In genomic region chr7:115216838-115217237, GRCm38 (mm10) we compare ENCODE assay signal across 9 mouse cellular contexts.
DNase-seq lines count a peak whose midpoint lies in the region; ATAC-seq and TF ChIP-seq lines count a peak whose summit lies in the region.
"Had no signal": no experiment of that assay in that cellular context is flagged by ENCODE, and none has a peak within 500 bp of the region (broad histone marks: within the 10 kb centered on the region; RNA-seq: fewer than 3 reads in every experiment).

No protein-coding gene starts in this region.

- peak; percentile 82 for DNase-seq in CH12.LX (ENCODE audit: extremely low read depth)
- DNase-seq in c-Kit-positive CD71-positive TER-119-negative erythroid progenitor cells, embryonic 14.5 days (ENCODE audit: low read depth): peak; percentile 53
- DNase-seq in heart, postnatal 0 days (ENCODE audit: low spot score): peak; percentile 91
- peak; percentile 86 to 88 for DNase-seq in kidney, postnatal 36 days
- peak; percentile 36 to 52 (median 50) for DNase-seq in liver, embryonic 14.5 days (ENCODE audit: low read depth in 3 of 3, low spot score in 3 of 3)
- DNase-seq in stomach, postnatal 0 days (ENCODE audit: low spot score): peak; percentile 85

- peaks cover 3 to 24% of the 10 kb centered on the region in 2 experiments for H3K4me1 ChIP-seq in CH12.LX (ENCODE audit: control insufficient read depth in 1 of 2, insufficient read depth in 2 of 2)
- peaks cover 29% of the 10 kb centered on the region for H3K4me1 ChIP-seq in forebrain, embryonic 12.5 days
- H3K4me1 ChIP-seq in heart, postnatal 0 days (ENCODE audit: control insufficient read depth, insufficient read depth): no peaks in the 10 kb centered on the region; the same call in 1 of the 2 replicates
- H3K4me1 ChIP-seq in liver, embryonic 14.5 days (replicated peaks; ENCODE audit: control insufficient read depth in 2 of 2, insufficient read depth in 2 of 2, low read length in 1 of 2): peaks cover 0 to 2% of the 10 kb centered on the region in 2 experiments; a peak in 2 of 4 replicates
- H3K4me1 ChIP-seq in neural tube, embryonic 12.5 days: peaks cover 16% of the 10 kb centered on the region
- 0 out of 2 replicates have a peak, but pooled peaks cover 2% of the 10 kb centered on the region for H3K4me1 ChIP-seq in stomach, postnatal 0 days (replicated peaks; ENCODE audit: control insufficient read depth, insufficient read depth)

- dilution Hi-C loops in CH12.LX (cut with MboI; ENCODE audit: extremely low pct_ligation_motif_present, extremely low pct_unique_long_range_greater_than_20kb, low sequenced_read_pairs): no loop called here

- no peak overlapping the region for H3K9ac ChIP-seq in CH12.LX (ENCODE audit: insufficient read depth, low read depth)
- H3K9ac ChIP-seq in forebrain, embryonic 12.5 days: peak overlapping the region; percentile 25; the same call in 1 of the 2 replicates
- H3K9ac ChIP-seq in heart, postnatal 0 days (replicated peaks; ENCODE audit: low read depth, low read length): 0 out of 2 replicates have a peak overlapping the region, but pooled peaks have one; percentile 2
- H3K9ac ChIP-seq in liver, embryonic 14.5 days (replicated peaks): no peak overlapping the region
- H3K9ac ChIP-seq in neural tube, embryonic 12.5 days: peak overlapping the region; percentile 22; the same call in 1 of the 2 replicates
- no peak overlapping the region for H3K9ac ChIP-seq in stomach, postnatal 0 days (ENCODE audit: low read length)

- no peaks in the 10 kb centered on the region for H3K79me2 ChIP-seq in CH12.LX (replicated peaks; ENCODE audit: control insufficient read depth, extremely low read depth, insufficient read depth, poor library complexity, severe bottlenecking)

- no peaks in the 10 kb centered on the region for H3K9me3 ChIP-seq in CH12.LX (replicated peaks; ENCODE audit: low read length)
- H3K9me3 ChIP-seq in forebrain, embryonic 12.5 days: no peaks in the 10 kb centered on the region
- H3K9me3 ChIP-seq in heart, postnatal 0 days (replicated peaks; ENCODE audit: control insufficient read depth, low read length): no peaks in the 10 kb centered on the region
- H3K9me3 ChIP-seq in liver, embryonic 14.5 days (ENCODE audit: control insufficient read depth, low read length): no peaks in the 10 kb centered on the region
- H3K9me3 ChIP-seq in neural tube, embryonic 12.5 days: no peaks in the 10 kb centered on the region
- no peaks in the 10 kb centered on the region for H3K9me3 ChIP-seq in stomach, postnatal 0 days (ENCODE audit: control insufficient read depth, low read length)

- H3K27me3 ChIP-seq in CH12.LX (replicated peaks): no peaks in the 10 kb centered on the region
- H3K27me3 ChIP-seq in forebrain, embryonic 12.5 days: peaks cover 20% of the 10 kb centered on the region; the same call in 1 of the 2 replicates
- no peaks in the 10 kb centered on the region for H3K27me3 ChIP-seq in heart, postnatal 0 days (ENCODE audit: control insufficient read depth, insufficient read depth, low read length)
- H3K27me3 ChIP-seq in liver, embryonic 14.5 days (ENCODE audit: control insufficient read depth, insufficient read depth, low read length): no peaks in the 10 kb centered on the region
- H3K27me3 ChIP-seq in neural tube, embryonic 12.5 days (replicated peaks): no peaks in the 10 kb centered on the region
- no peaks in the 10 kb centered on the region for H3K27me3 ChIP-seq in stomach, postnatal 0 days (ENCODE audit: control insufficient read depth, insufficient read depth, low read length)

- H3K4me2 ChIP-seq in CH12.LX (ENCODE audit: insufficient read depth, low read depth, poor library complexity, severe bottlenecking): peak overlapping the region; percentile 67
- H3K4me2 ChIP-seq in forebrain, embryonic 12.5 days: peak overlapping the region; percentile 59
- peak overlapping the region; percentile 71 for H3K4me2 ChIP-seq in heart, postnatal 0 days (ENCODE audit: low read depth, low read length)
- peak overlapping the region; percentile 47 for H3K4me2 ChIP-seq in liver, embryonic 14.5 days (ENCODE audit: low read depth)
- H3K4me2 ChIP-seq in neural tube, embryonic 12.5 days (replicated peaks): peak overlapping the region; percentile 63
- peak overlapping the region; percentile 61 for H3K4me2 ChIP-seq in stomach, postnatal 0 days (replicated peaks; ENCODE audit: low read depth)

- peak; percentile 85 for ATAC-seq in forebrain, embryonic 12.5 days (ENCODE audit: low FRiP score)
- peak; percentile 98 for ATAC-seq in heart, postnatal 0 days (ENCODE audit: insufficient read depth, low read depth)
- ATAC-seq in liver, embryonic 14.5 days (ENCODE audit: insufficient read depth): peak; percentile 52
- ATAC-seq in neural tube, embryonic 12.5 days (ENCODE audit: low FRiP score, low read depth): peak; percentile 82
- peak; percentile 92 for ATAC-seq in stomach, postnatal 0 days (ENCODE audit: low FRiP score, low TSS enrichment)

- TF ChIP-seq RAD21 in CH12.LX (IDR thresholded peaks at IDR 0.05; ENCODE audit: low read depth, low read length): peak; percentile 73

- no peaks in the 10 kb centered on the region for H3K36me3 ChIP-seq in CH12.LX (replicated peaks in 1 of 2; ENCODE audit: control insufficient read depth in 1 of 2, insufficient read depth in 1 of 2, low read length in 1 of 2)
- H3K36me3 ChIP-seq in forebrain, embryonic 12.5 days (replicated peaks): no peaks in the 10 kb centered on the region
- H3K36me3 ChIP-seq in heart, postnatal 0 days (replicated peaks; ENCODE audit: control insufficient read depth, insufficient read depth, low read length): no peaks in the 10 kb centered on the region
- H3K36me3 ChIP-seq in liver, embryonic 14.5 days (replicated peaks; ENCODE audit: control insufficient read depth, insufficient read depth, low read depth): no peaks in the 10 kb centered on the region
- H3K36me3 ChIP-seq in neural tube, embryonic 12.5 days: no peaks in the 10 kb centered on the region
- no peaks in the 10 kb centered on the region for H3K36me3 ChIP-seq in stomach, postnatal 0 days (ENCODE audit: control insufficient read depth, insufficient read depth, low read length)

- 2% methylated on average over 9 of the region's 13 CpGs for WGBS in forebrain, embryonic 12.5 days
- WGBS in heart, postnatal 0 days: 2% methylated on average over 11 of the region's 13 CpGs
- WGBS in liver, embryonic 14.5 days (ENCODE audit: insufficient replicate concordance): 1% methylated on average over 11 of the region's 13 CpGs
- WGBS in neural tube, embryonic 12.5 days: under 1% methylated on average over 12 of the region's 13 CpGs
- 0% methylated on average over 13 of the region's 13 CpGs for WGBS in stomach, postnatal 0 days

- H3K4me3 ChIP-seq in CH12.LX (replicated peaks in 1 of 3; ENCODE audit: low read depth in 2 of 3, low read length in 2 of 3, poor library complexity in 1 of 3): no peak overlapping the region
- H3K4me3 ChIP-seq in forebrain, embryonic 12.5 days (replicated peaks): peak overlapping the region; percentile 28
- H3K4me3 ChIP-seq in heart, postnatal 0 days (ENCODE audit: low read depth, low read length): peak overlapping the region; percentile 40
- no peak overlapping the region; a peak in 1 of 4 replicates for H3K4me3 ChIP-seq in liver, embryonic 14.5 days (ENCODE audit: insufficient read depth in 1 of 2, low read depth in 2 of 2, low read length in 2 of 2)
- H3K4me3 ChIP-seq in neural tube, embryonic 12.5 days: peak overlapping the region; percentile 18
- peak overlapping the region; percentile 32 for H3K4me3 ChIP-seq in stomach, postnatal 0 days (ENCODE audit: low read depth, low read length)

- in situ Hi-C loops in CH12.LX (cut with MboI; ENCODE audit: low pct_ligation_motif_present, low pct_unique_long_range_greater_than_20kb, low sequenced_read_pairs): loop anchor here (25.0 kb wide), 1 partner anchor 820 kb away; the partner anchor contains the start of genes 1110004F10Rik and Sox6

- no peak overlapping the region for H3K27ac ChIP-seq in CH12.LX (ENCODE audit: insufficient read depth, low read depth)
- 0 out of 2 replicates have a peak overlapping the region, but pooled peaks have one; percentile 36 for H3K27ac ChIP-seq in forebrain, embryonic 12.5 days
- H3K27ac ChIP-seq in heart, postnatal 0 days (ENCODE audit: low read depth): peak overlapping the region; percentile 9; the same call in 1 of the 2 replicates
- H3K27ac ChIP-seq in liver, embryonic 14.5 days: no peak overlapping the region
- H3K27ac ChIP-seq in neural tube, embryonic 12.5 days: no peak overlapping the region
- H3K27ac ChIP-seq in stomach, postnatal 0 days (replicated peaks): no peak overlapping the region
- H3K27ac ChIP-seq: macrophage had no signal

- TF ChIP-seq EP300 in CH12.LX (IDR thresholded peaks at IDR 0.05; ENCODE audit: low read length): peak; percentile 75; the same call in 1 of the 2 replicates
- 0 out of 2 replicates have a peak, but pooled peaks have one; percentile 65 for TF ChIP-seq EP300 in heart, postnatal 0 days (IDR thresholded peaks at IDR 0.05; ENCODE audit: low read depth)
- TF ChIP-seq EP300 in liver, embryonic 14.5 days (IDR thresholded peaks at IDR 0.05; ENCODE audit: low read depth): no peak
- no peak for TF ChIP-seq EP300 in stomach, postnatal 0 days (optimal IDR thresholded peaks at IDR 0.05)

- peak; percentile 67 to 75 for TF ChIP-seq CTCF in CH12.LX (conservative IDR thresholded peaks at IDR 0.05 in 1 of 2, IDR thresholded peaks at IDR 0.05 in 1 of 2; ENCODE audit: low read depth in 2 of 2, low read length in 2 of 2)
- peak; percentile 88 for TF ChIP-seq CTCF in heart, postnatal 0 days (IDR thresholded peaks at IDR 0.05; ENCODE audit: low read depth)
- peak; percentile 86 for TF ChIP-seq CTCF in liver, embryonic 14.5 days (IDR thresholded peaks at IDR 0.05; ENCODE audit: low read depth)
- peak; percentile 93 for TF ChIP-seq CTCF in stomach, postnatal 0 days (IDR thresholded peaks at IDR 0.05; ENCODE audit: low read depth)

- no peak for TF ChIP-seq POLR2A in CH12.LX (IDR thresholded peaks at IDR 0.05; ENCODE audit: low read depth, low read length)

TF ChIP-seq in CH12.LX, 34 proteins besides CTCF, POLR2A, EP300 and RAD21 (continues in another document):
- TF ChIP-seq RCOR1 (conservative IDR thresholded peaks at IDR 0.05; ENCODE audit: low read depth, low read length) (no peak), MAZ (IDR thresholded peaks at IDR 0.05; ENCODE audit: low read depth, low read length) (peak; percentile 80), JUND (conservative IDR thresholded peaks at IDR 0.05; ENCODE audit: low read depth, low read length) (no peak), GABPA (IDR thresholded peaks at IDR 0.05; ENCODE audit: insufficient replicate concordance, low read depth, low read length) (no peak), NELFE (IDR thresholded peaks at IDR 0.05; ENCODE audit: low read depth, low read length) (no peak), MXI1 (IDR thresholded peaks at IDR 0.05; ENCODE audit: low read depth, low read length) (no peak), MAFK (IDR thresholded peaks at IDR 0.05; ENCODE audit: insufficient replicate concordance, low read length) (no peak), JUN (IDR thresholded peaks at IDR 0.05; ENCODE audit: insufficient read depth, low read depth, low read length) (no peak), ETS1 (conservative IDR thresholded peaks at IDR 0.05; ENCODE audit: low read depth, low read length) (no peak), MEF2A (IDR thresholded peaks at IDR 0.05; ENCODE audit: borderline replicate concordance, low read depth, low read length) (no peak), CHD2 (IDR thresholded peaks at IDR 0.05; ENCODE audit: low read length) (no peak)

Comparison
In these comparisons a context has a peak if more than half of its experiments do, and no peak if none do; other contexts are left out.
1. H3K27ac ChIP-seq: peak in forebrain, embryonic 12.5 days (single experiment) and heart, postnatal 0 days (single experiment); none in CH12.LX (single experiment), liver, embryonic 14.5 days (single experiment), neural tube, embryonic 12.5 days (single experiment) and stomach, postnatal 0 days (single experiment).
2. H3K4me3 ChIP-seq: peak in forebrain, embryonic 12.5 days (single experiment), heart, postnatal 0 days (single experiment), neural tube, embryonic 12.5 days (single experiment) and stomach, postnatal 0 days (single experiment); none in CH12.LX (0 of 3) and liver, embryonic 14.5 days (0 of 2).
3. H3K9ac ChIP-seq: peak in forebrain, embryonic 12.5 days (single experiment), heart, postnatal 0 days (single experiment) and neural tube, embryonic 12.5 days (single experiment); none in CH12.LX (single experiment), liver, embryonic 14.5 days (single experiment) and stomach, postnatal 0 days (single experiment).
4. Peak in every context shown above with its lines, with median percentiles within 50 percentile points of each other: DNase-seq, H3K4me2 ChIP-seq, CTCF ChIP-seq and ATAC-seq.